Mouse (Mus musculus) MEL (cell line): ENCODE measurements at regions not wholly inside any gene's neighbourhood (a gene's known extent, or its start where the extent isn't known, plus 50 kb on each side); places are given as distances from the start of the nearest gene placed in this dataset.

Experiments
- DNase-seq: peaks from one replicate; pipeline ENCODE4 v3.0.0; 2011; ENCODE audit warnings: low read depth, low spot score
- H3K27ac ChIP-seq: 2 replicates; pipeline ENCODE4 v1.5.1; 2012; ENCODE audit warnings: low read depth, mild to moderate bottlenecking, control low read depth, low read length, moderate library complexity; ENCODE audit not compliant: control insufficient read depth
- H3K27me3 ChIP-seq, 2 experiments: fragments of 150-350 bp in 1 of 2; sonication (generic) in 1 of 2; 2 replicates each; pipeline ENCODE4 v1.6.1; 2012; ENCODE audit warnings: low read length in 2 of 2, mild to moderate bottlenecking in 2 of 2, improper control_type of control experiment in 1 of 2, moderate library complexity in 1 of 2; ENCODE audit not compliant: insufficient read depth in 2 of 2, control insufficient read depth in 1 of 2
- H3K36me3 ChIP-seq, 2 experiments: 2 replicates each; pipeline ENCODE4 v1.6.1; 2012 to 2014; ENCODE audit warnings: low read length in 2 of 2, improper control_type of control experiment in 1 of 2, inconsistent platforms in 1 of 2, mild to moderate bottlenecking in 1 of 2; ENCODE audit not compliant: insufficient read depth in 2 of 2, control insufficient read depth in 1 of 2
- H3K4me1 ChIP-seq, 2 experiments: fragments of 150-350 bp in 1 of 2; sonication (generic) in 1 of 2; 2 replicates each; pipeline ENCODE4 v1.6.1; 2012; ENCODE audit warnings: low read length in 2 of 2, improper control_type of control experiment in 1 of 2, mild to moderate bottlenecking in 1 of 2; ENCODE audit not compliant: insufficient read depth in 2 of 2, control insufficient read depth in 1 of 2
- H3K4me3 ChIP-seq, 2 experiments: fragments of 150-350 bp in 1 of 2; sonication (generic) in 1 of 2; 2 replicates each; pipeline ENCODE4 v1.5.1; 2012; ENCODE audit warnings: low read depth in 2 of 2, low read length in 2 of 2, mild to moderate bottlenecking in 2 of 2, moderate library complexity in 2 of 2, control low read depth in 1 of 2, improper control_type of control experiment in 1 of 2; ENCODE audit not compliant: control insufficient read depth in 1 of 2, insufficient read depth in 1 of 2
- H3K79me2 ChIP-seq: 2 replicates; pipeline ENCODE4 v1.6.1; 2012; ENCODE audit warnings: mild to moderate bottlenecking, low read length, moderate library complexity; ENCODE audit not compliant: control insufficient read depth, poor library complexity, insufficient read depth
- H3K9ac ChIP-seq: 2 replicates; pipeline ENCODE4 v1.6.1; 2012; ENCODE audit warnings: low read depth, mild to moderate bottlenecking, control low read depth, low read length, moderate library complexity; ENCODE audit not compliant: control insufficient read depth, poor library complexity, severe bottlenecking
- H3K9me3 ChIP-seq: fragments of 150-350 bp; sonication (generic); replicated peaks from 2 replicates; pipeline ENCODE4 v1.6.1; 2012; ENCODE audit warnings: mild to moderate bottlenecking, low read length, improper control_type of control experiment, moderate library complexity; ENCODE audit not compliant: insufficient read depth
- BHLHE40 ChIP-seq: IDR thresholded peaks from 2 replicates; pipeline ENCODE4 v1.6.1; 2012; ENCODE audit warnings: low read depth, mild to moderate bottlenecking, inconsistent platforms, low read length, improper control_type of control experiment, borderline replicate concordance
- CHD1 ChIP-seq: IDR thresholded peaks from 2 replicates; pipeline ENCODE4 v1.6.1; 2012; ENCODE audit warnings: low read depth, mild to moderate bottlenecking, inconsistent platforms, low read length, improper control_type of control experiment
- CHD2 ChIP-seq: IDR thresholded peaks from 2 replicates; pipeline ENCODE4 v1.6.1; 2011; ENCODE audit warnings: low read length, improper control_type of control experiment
- CTCF ChIP-seq, 3 experiments: IDR thresholded peaks in 2 of 3; conservative IDR thresholded peaks in 1 of 3; 2 replicates each; pipeline ENCODE4 v1.5.1; 2011 to 2012; ENCODE audit warnings: low read length in 3 of 3, low read depth in 2 of 3, mild to moderate bottlenecking in 2 of 3, improper control_type of control experiment in 1 of 3, inconsistent platforms in 1 of 3, mixed read lengths in 1 of 3, moderate library complexity in 1 of 3; ENCODE audit not compliant: control insufficient read depth in 1 of 3, insufficient read depth in 1 of 3, poor library complexity in 1 of 3, severe bottlenecking in 1 of 3
- E2F4 ChIP-seq: IDR thresholded peaks from 2 replicates; pipeline ENCODE4 v1.6.1; 2011; ENCODE audit warnings: low read depth, low read length, improper control_type of control experiment, borderline replicate concordance
- ELF1 ChIP-seq: IDR thresholded peaks from 2 replicates; pipeline ENCODE4 v1.6.1; 2014; ENCODE audit warnings: low read depth, mild to moderate bottlenecking, inconsistent platforms, low read length, improper control_type of control experiment, moderate library complexity
- EP300 ChIP-seq, 2 experiments: IDR thresholded peaks; 2 replicates each; pipeline ENCODE4 v1.6.1; 2011; ENCODE audit warnings: improper control_type of control experiment in 2 of 2, low read length in 2 of 2, low read depth in 1 of 2, mild to moderate bottlenecking in 1 of 2
- ETS1 ChIP-seq: IDR thresholded peaks from 2 replicates; pipeline ENCODE4 v1.6.1; 2012; ENCODE audit warnings: low read depth, mild to moderate bottlenecking, inconsistent platforms, low read length, improper control_type of control experiment, moderate library complexity
- GATA1 ChIP-seq: IDR thresholded peaks from 2 replicates; pipeline ENCODE4 v1.6.1; 2011; ENCODE audit warnings: low read depth, low read length, improper control_type of control experiment
- HCFC1 ChIP-seq: IDR thresholded peaks from 2 replicates; pipeline ENCODE4 v1.6.1; 2012; ENCODE audit warnings: low read depth, mild to moderate bottlenecking, inconsistent platforms, low read length, improper control_type of control experiment, moderate library complexity
- JUND ChIP-seq: IDR thresholded peaks from 2 replicates; pipeline ENCODE4 v1.6.1; 2011; ENCODE audit warnings: low read depth, mild to moderate bottlenecking, improper control_type of control experiment, low read length
- KAT2A ChIP-seq: conservative IDR thresholded peaks from 2 replicates; pipeline ENCODE4 v1.6.1; 2012; ENCODE audit warnings: low read depth, low read length, improper control_type of control experiment, inconsistent platforms
- MAFK ChIP-seq: IDR thresholded peaks from 2 replicates; pipeline ENCODE4 v1.6.1; 2011; ENCODE audit warnings: low read depth, mild to moderate bottlenecking, low read length, improper control_type of control experiment, borderline replicate concordance
- MAX ChIP-seq: IDR thresholded peaks from 2 replicates; pipeline ENCODE4 v1.6.1; 2011; ENCODE audit warnings: low read length, improper control_type of control experiment
- MXI1 ChIP-seq: IDR thresholded peaks from 2 replicates; pipeline ENCODE4 v1.6.1; 2011; ENCODE audit warnings: mild to moderate bottlenecking, low read depth, low read length, improper control_type of control experiment
- MYB ChIP-seq: IDR thresholded peaks from 2 replicates; pipeline ENCODE4 v1.6.1; 2011; ENCODE audit warnings: mild to moderate bottlenecking, low read depth, low read length, improper control_type of control experiment
- POLR2A ChIP-seq, 2 experiments: IDR thresholded peaks; 2 replicates each; pipeline ENCODE4 v1.6.1; 2011 to 2012; ENCODE audit warnings: low read length in 2 of 2, mild to moderate bottlenecking in 2 of 2, control low read depth in 1 of 2, improper control_type of control experiment in 1 of 2, low read depth in 1 of 2, moderate library complexity in 1 of 2; ENCODE audit not compliant: control insufficient read depth in 1 of 2, insufficient read depth in 1 of 2, poor library complexity in 1 of 2
- POLR2AphosphoS2 ChIP-seq: IDR thresholded peaks from 2 replicates; pipeline ENCODE4 v1.6.1; 2011; ENCODE audit warnings: low read length, improper control_type of control experiment
- POLR2AphosphoS5 ChIP-seq: IDR thresholded peaks from 2 replicates; pipeline ENCODE4 v1.6.1; 2012; ENCODE audit warnings: low read depth, borderline replicate concordance, mild to moderate bottlenecking, inconsistent platforms, low read length, moderate library complexity, mixed read lengths
- RAD21 ChIP-seq: IDR thresholded peaks from 2 replicates; pipeline ENCODE4 v1.6.1; 2011; ENCODE audit warnings: mild to moderate bottlenecking, low read depth, low read length, improper control_type of control experiment
- SIN3A ChIP-seq: IDR thresholded peaks from 2 replicates; pipeline ENCODE4 v1.6.1; 2012; ENCODE audit warnings: low read length, improper control_type of control experiment, inconsistent platforms
- SMC3 ChIP-seq: IDR thresholded peaks from 2 replicates; pipeline ENCODE4 v1.6.1; 2011; ENCODE audit warnings: low read depth, low read length, improper control_type of control experiment
- TBP ChIP-seq: IDR thresholded peaks from 2 replicates; pipeline ENCODE4 v1.8.0; 2011; ENCODE audit warnings: low read depth, low read length, improper control_type of control experiment
- TCF12 ChIP-seq: IDR thresholded peaks from 2 replicates; pipeline ENCODE4 v1.6.1; 2014; ENCODE audit warnings: low read depth, mild to moderate bottlenecking, inconsistent platforms, low read length, improper control_type of control experiment, moderate library complexity
- UBTF ChIP-seq: IDR thresholded peaks from 2 replicates; pipeline ENCODE4 v1.6.1; 2012; ENCODE audit warnings: low read depth, mild to moderate bottlenecking, inconsistent platforms, low read length, improper control_type of control experiment, moderate library complexity, borderline replicate concordance; ENCODE audit not compliant: insufficient read depth
- ZC3H11A ChIP-seq: IDR thresholded peaks from 2 replicates; pipeline ENCODE4 v1.6.1; 2012; ENCODE audit warnings: low read depth, mild to moderate bottlenecking, inconsistent platforms, low read length, improper control_type of control experiment
- ZMIZ1 ChIP-seq: IDR thresholded peaks from 2 replicates; pipeline ENCODE4 v1.6.1; 2012; ENCODE audit warnings: low read depth, mild to moderate bottlenecking, inconsistent platforms, low read length, improper control_type of control experiment, moderate library complexity
- ZNF384 ChIP-seq: IDR thresholded peaks from 2 replicates; pipeline ENCODE4 v1.6.1; 2012; ENCODE audit warnings: low read depth, mild to moderate bottlenecking, inconsistent platforms, low read length, improper control_type of control experiment

DNA sequence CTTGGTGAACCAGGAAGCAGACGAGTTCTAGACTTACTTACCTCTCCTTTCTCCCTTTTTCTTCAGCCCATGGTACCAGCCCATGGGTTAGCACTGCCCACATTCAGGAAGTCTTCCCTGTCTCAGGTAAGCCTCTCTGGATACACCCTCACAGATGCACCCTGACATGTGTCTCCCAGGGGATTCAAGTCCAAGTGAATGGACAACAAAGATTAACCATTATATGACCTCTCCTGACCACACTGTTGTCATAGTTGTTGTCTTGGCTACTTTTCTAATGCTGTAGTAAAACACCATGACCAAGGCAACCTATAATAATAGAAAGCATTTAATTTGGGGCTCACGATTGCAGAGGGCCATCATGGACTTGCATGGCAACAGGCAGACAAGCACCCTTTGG, 98.8 kb upstream of the Vash1 start:
- H3K9ac ChIP-seq: no peak overlapping the region
- no peaks in the 10 kb centered on the region for H3K27me3 ChIP-seq
- H3K4me1 ChIP-seq: no peaks in the 10 kb centered on the region
- H3K4me3 ChIP-seq: no peak overlapping the region
- H3K27ac ChIP-seq: no peak overlapping the region
- TF ChIP-seq ELF1 (no peak), MAFK (no peak), POLR2A (IDR thresholded peaks at IDR 0.05; ENCODE audit: control insufficient read depth in 1 of 2, insufficient read depth in 1 of 2, low read depth in 1 of 2, low read length in 2 of 2, poor library complexity in 1 of 2) (no peak), TBP (no peak), CTCF (IDR thresholded peaks at IDR 0.05 in 2 of 3, conservative IDR thresholded peaks at IDR 0.05 in 1 of 3; ENCODE audit: control insufficient read depth in 1 of 3, insufficient read depth in 1 of 3, low read depth in 2 of 3, low read length in 3 of 3, poor library complexity in 1 of 3, severe bottlenecking in 1 of 3) (no peak), CHD1 (no peak), HCFC1 (no peak), JUND (no peak), ZC3H11A (no peak), SIN3A (no peak), SMC3 (no peak), MYB (no peak), KAT2A (no peak), BHLHE40 (no peak), CHD2 (no peak), POLR2AphosphoS5 (no peak), RAD21 (no peak), UBTF (no peak), ETS1 (no peak)
- no peak for DNase-seq
- no peaks in the 10 kb centered on the region for H3K79me2 ChIP-seq
- H3K36me3 ChIP-seq: no peaks in the 10 kb centered on the region
- no peaks in the 10 kb centered on the region for H3K9me3 ChIP-seq

DNA sequence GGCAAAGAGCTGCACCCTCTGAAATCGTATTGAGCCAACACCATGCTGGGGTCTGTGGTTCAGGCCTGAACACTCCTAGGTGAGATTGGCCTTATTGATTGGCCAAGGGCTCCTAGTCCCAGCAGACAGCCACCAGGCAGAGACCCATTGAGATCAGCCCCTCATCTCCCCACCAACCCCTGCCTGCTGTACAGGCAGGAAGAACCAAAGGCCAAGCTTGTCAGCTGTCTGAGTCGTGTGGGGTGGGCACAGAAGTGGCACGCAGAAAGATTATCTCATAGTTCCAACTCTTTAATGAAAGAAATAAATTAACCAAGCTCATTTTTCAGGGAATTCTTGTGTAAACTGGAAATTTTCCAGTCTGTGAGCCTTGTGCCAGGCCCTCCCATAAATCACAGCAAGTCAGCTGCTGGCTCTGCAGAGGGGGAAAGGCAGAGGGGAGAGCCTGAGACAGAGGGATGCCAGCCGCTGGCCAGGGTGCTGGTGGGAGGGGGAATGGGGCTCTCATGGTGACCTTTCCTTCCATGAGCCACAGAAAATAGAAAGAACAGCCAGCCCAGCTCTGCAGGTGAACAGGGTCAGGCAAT, 98.3 kb upstream of the Vash1 start:
- TF ChIP-seq CHD2 (no peak), UBTF (no peak), MAX (no peak), POLR2AphosphoS5 (no peak), MYB (no peak), SMC3 (no peak), TBP (no peak), MAFK (no peak), EP300 (IDR thresholded peaks at IDR 0.05; ENCODE audit: low read depth in 1 of 2, low read length in 2 of 2) (no peak), ZNF384 (no peak), MXI1 (no peak), CTCF (IDR thresholded peaks at IDR 0.05 in 2 of 3, conservative IDR thresholded peaks at IDR 0.05 in 1 of 3; ENCODE audit: control insufficient read depth in 1 of 3, insufficient read depth in 1 of 3, low read depth in 2 of 3, low read length in 3 of 3, poor library complexity in 1 of 3, severe bottlenecking in 1 of 3) (no peak), GATA1 (no peak), E2F4 (no peak), POLR2AphosphoS2 (no peak), ELF1 (no peak), TCF12 (no peak), SIN3A (no peak), ZMIZ1 (no peak), BHLHE40 (no peak)
- Histone ChIP-seq H3K36me3 (no peaks in the 10 kb centered on the region), H3K27me3 (no peaks in the 10 kb centered on the region), H3K9ac (no peak overlapping the region), H3K9me3 (no peaks in the 10 kb centered on the region), H3K4me3 (no peak overlapping the region), H3K27ac (no peak overlapping the region), H3K79me2 (no peaks in the 10 kb centered on the region), H3K4me1 (no peaks in the 10 kb centered on the region)
- no peak for DNase-seq
